Mouse (Mus musculus): ENCODE measurements around the gene Scn3a. TPM values are rescaled to one million over a fixed set of nuclear protein-coding genes. Genes with fewer than 3 reads are reported as not detected.
A peak's percentile ranks its signal among the peaks of the same experiment; 100 is the strongest.
"Not testable (repeated sequence)": the region's sequence is repeated elsewhere in the genome, so short reads cannot be mapped to it uniquely, and the experiment has no call there.

The Scn3a gene
- polyA plus RNA-seq, 1 experiment from 2014 or later: 66.5 TPM

DNA sequence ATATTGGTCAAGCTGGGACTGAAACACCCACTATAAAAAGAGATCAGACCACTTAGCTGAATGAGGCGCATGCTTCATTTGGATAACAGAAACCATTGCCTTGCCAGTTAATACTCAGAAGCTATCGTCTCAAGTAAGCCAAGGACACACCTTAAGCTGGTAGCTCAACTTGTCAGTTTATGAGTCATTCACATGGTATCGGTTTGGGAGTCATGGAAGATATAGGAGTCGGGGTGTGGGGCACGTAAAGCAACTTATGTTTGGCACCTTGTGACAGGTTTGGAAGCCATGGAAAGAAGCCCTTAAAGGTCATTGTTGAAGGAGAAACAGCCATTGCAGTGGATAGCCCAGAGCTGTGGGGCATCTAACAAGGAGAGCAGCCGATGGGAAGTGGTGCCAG lies 113.7 kb downstream of the Scn3a start:
- no peak overlapping the region for H3K9ac ChIP-seq
- H3K4me2 ChIP-seq (replicated peaks): no peak overlapping the region
- peaks cover 5% of the 10 kb centered on the region; the same call in 1 of the 2 replicates for H3K4me1 ChIP-seq (replicated peaks; ENCODE audit: control insufficient read depth, insufficient read depth, low read length)
- no peaks in the 10 kb centered on the region; the same call in none of the 2 replicates for H3K36me3 ChIP-seq (replicated peaks; ENCODE audit: control insufficient read depth, insufficient read depth)
- ATAC-seq (ENCODE audit: low FRiP score): no peak
- H3K27me3 ChIP-seq (ENCODE audit: control insufficient read depth, insufficient read depth, low read length): no peaks in the 10 kb centered on the region
- DNase-seq (ENCODE audit: low spot score): no peak
- H3K9me3 ChIP-seq (ENCODE audit: control insufficient read depth, low read length): no peaks in the 10 kb centered on the region
- H3K27ac ChIP-seq: no peak overlapping the region
- no peak overlapping the region for H3K4me3 ChIP-seq (replicated peaks; ENCODE audit: low read length)
- WGBS: 98% methylated on average over 6 of the region's 6 CpGs

DNA sequence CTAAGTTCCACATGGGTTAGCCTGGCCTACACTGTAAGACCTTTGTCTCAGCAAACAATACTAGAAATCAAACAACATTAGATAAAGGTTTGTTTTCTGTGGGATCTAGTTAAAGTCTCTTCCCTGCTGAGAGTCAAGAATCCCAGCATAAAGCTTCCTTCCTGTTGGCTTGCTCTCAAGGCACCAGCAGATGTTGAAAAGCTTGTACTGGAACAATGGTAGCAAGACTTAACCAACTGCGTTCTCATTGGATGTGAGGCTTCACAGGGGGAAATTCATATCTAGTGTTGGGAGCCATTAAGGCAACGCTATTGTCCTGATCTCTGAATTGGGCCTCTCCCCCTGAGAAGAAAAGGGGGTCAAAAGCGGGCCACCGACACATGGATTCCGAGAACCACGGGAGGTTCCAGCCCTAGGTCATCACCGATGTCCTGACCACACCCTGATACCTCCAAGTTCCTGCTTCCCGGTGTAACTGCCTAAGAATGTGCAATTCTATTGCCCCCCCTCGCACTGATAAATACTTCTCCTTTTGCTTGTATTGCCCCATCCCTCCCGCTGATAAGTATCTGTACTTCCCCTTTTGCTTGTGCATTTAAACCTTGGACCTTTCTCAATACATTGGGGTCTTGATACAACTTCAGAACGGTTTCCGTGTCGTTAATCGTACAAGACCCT lies 115.9 kb downstream of the Scn3a start:
- not testable (repeated sequence) for DNase-seq (ENCODE audit: low spot score); ATAC-seq (ENCODE audit: low FRiP score); H3K4me3 ChIP-seq (replicated peaks; ENCODE audit: low read length); H3K4me2 ChIP-seq (replicated peaks); H3K4me1 ChIP-seq (replicated peaks; ENCODE audit: control insufficient read depth, insufficient read depth, low read length); H3K27ac ChIP-seq; H3K9ac ChIP-seq; H3K9me3 ChIP-seq (ENCODE audit: control insufficient read depth, low read length); H3K36me3 ChIP-seq (replicated peaks; ENCODE audit: control insufficient read depth, insufficient read depth); H3K27me3 ChIP-seq (ENCODE audit: control insufficient read depth, insufficient read depth, low read length)
- 93% methylated on average over 13 of the region's 14 CpGs for WGBS

DNA sequence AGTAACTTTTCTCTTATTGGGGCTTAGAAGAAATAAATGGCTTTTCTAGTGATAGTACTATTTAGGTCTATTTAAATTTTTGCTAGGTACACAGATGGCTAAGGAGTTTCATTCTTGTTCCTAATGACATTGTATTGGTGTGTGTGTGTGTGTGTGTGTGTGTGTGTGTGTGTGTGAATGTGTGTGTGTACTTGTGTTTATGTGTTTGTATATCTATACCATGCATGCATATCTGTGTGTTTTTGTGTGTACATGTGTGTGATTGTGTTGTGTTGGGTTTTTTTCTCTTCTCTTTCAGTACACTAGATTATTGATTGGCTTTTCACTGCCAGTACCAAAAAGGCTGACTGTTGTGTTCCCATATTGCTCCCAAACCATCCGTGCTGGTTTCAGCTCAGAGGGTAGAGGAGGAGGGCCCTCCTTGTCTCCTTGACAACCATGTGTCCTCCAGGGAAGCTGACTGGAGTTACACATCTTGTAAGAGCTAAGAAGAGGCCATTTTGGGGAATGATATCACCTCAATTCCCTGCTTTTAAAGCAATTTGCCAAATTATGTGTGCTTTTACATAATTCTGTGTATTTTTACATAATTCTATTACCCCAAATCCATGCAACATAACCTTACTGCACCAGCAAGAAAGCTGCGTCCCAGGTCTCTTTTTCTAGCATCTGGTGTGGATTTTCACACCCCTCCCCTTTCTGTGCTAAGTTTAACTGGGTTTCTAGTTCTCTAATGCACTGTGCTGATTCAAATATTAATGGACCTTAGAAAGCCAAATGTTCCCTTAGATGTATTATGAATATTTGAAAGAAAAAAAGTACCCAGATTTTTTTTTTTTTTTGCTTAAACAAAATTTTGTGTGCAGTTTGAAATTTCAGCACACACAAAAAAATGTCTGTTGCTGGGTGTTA lies 116.7 kb downstream of the Scn3a start:
- no peaks in the 10 kb centered on the region for H3K27me3 ChIP-seq (ENCODE audit: control insufficient read depth, insufficient read depth, low read length)
- no peak overlapping the region for H3K9ac ChIP-seq
- DNase-seq (ENCODE audit: low spot score): peak; percentile 46
- H3K9me3 ChIP-seq (ENCODE audit: control insufficient read depth, low read length): no peaks in the 10 kb centered on the region
- H3K4me3 ChIP-seq (replicated peaks; ENCODE audit: low read length): no peak overlapping the region
- H3K36me3 ChIP-seq (replicated peaks; ENCODE audit: control insufficient read depth, insufficient read depth): no peaks in the 10 kb centered on the region
- no peak overlapping the region for H3K27ac ChIP-seq
- peak; percentile 82; the same call in 1 of the 2 replicates for ATAC-seq (ENCODE audit: low FRiP score)
- no peak overlapping the region for H3K4me2 ChIP-seq (replicated peaks)
- 37% methylated on average over 2 of the region's 2 CpGs for WGBS
- peaks cover 5% of the 10 kb centered on the region; the same call in 1 of the 2 replicates for H3K4me1 ChIP-seq (replicated peaks; ENCODE audit: control insufficient read depth, insufficient read depth, low read length)

DNA sequence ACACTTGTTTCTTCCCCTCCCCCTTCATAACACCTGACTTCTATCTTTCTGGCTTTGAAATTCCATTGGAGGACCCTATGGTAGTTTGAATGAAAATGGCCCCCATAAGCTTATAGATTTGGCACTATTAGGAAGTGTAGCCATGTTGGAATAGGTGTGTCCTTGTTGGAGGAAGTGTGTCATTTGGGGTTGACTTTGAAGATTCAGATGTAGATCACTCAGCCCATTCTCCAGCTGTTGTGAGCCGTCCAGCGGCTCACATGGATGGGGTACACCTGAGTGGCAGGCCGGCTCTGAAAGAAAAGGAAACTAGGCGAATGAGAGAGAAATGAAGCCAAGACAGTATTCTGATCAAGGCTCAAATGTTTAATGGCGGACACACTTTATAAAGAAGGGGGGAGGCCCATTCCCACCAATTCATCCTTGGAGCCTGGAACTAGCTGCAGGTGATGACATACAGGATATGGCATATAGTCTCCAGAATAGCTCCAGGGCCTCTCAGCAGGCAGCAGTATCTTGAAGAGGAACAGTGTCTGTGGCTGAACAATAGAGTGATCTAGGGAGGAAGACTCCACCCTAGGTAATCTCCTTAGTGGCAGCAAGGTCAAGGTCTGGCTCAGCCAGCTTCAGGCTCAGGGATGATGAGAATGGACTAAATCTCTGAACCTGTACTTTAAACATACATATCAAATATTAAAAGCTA lies 118.2 kb downstream of the Scn3a start:
- Histone ChIP-seq H3K4me3 (replicated peaks; ENCODE audit: low read length) (no peak overlapping the region), H3K27me3 (ENCODE audit: control insufficient read depth, insufficient read depth, low read length) (no peaks in the 10 kb centered on the region), H3K4me2 (replicated peaks) (no peak overlapping the region), H3K27ac (no peak overlapping the region), H3K9me3 (ENCODE audit: control insufficient read depth, low read length) (no peaks in the 10 kb centered on the region), H3K4me1 (replicated peaks; ENCODE audit: control insufficient read depth, insufficient read depth, low read length) (peaks cover 5% of the 10 kb centered on the region; the same call in 1 of the 2 replicates), H3K9ac (no peak overlapping the region), H3K36me3 (replicated peaks; ENCODE audit: control insufficient read depth, insufficient read depth) (no peaks in the 10 kb centered on the region)
- 90% methylated on average over 5 of the region's 5 CpGs for WGBS
- no peak for ATAC-seq (ENCODE audit: low FRiP score)
- DNase-seq (ENCODE audit: low spot score): no peak

DNA sequence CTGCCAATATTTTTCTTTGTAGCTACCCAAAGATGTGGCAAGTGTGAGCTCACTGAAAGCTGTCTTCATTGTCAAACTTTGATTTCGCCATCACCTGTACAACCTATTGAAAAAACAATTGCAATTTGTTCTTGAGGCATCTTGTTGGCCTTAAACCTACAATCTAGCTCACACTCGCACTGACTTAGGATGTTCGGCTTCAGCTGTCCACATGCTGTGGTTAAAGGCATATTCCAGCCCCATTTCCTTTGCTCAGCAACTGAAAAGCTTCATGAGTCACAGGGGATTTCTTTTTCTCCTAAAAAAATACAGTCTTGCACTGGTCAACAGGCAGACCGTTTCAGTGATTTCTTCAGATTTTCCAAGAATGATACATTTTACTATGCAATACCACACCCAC lies 124.3 kb downstream of the Scn3a start:
- no peak for ATAC-seq (ENCODE audit: low FRiP score)
- Histone ChIP-seq H3K4me1 (replicated peaks; ENCODE audit: control insufficient read depth, insufficient read depth, low read length) (peaks cover 9% of the 10 kb centered on the region), H3K27me3 (ENCODE audit: control insufficient read depth, insufficient read depth, low read length) (no peaks in the 10 kb centered on the region), H3K4me2 (replicated peaks) (no peak overlapping the region), H3K27ac (no peak overlapping the region), H3K9ac (no peak overlapping the region), H3K9me3 (ENCODE audit: control insufficient read depth, low read length) (no peaks in the 10 kb centered on the region), H3K4me3 (replicated peaks; ENCODE audit: low read length) (no peak overlapping the region), H3K36me3 (replicated peaks; ENCODE audit: control insufficient read depth, insufficient read depth) (no peaks in the 10 kb centered on the region)
- 86% methylated on average over 4 of the region's 4 CpGs for WGBS
- no peak for DNase-seq (ENCODE audit: low spot score)

DNA sequence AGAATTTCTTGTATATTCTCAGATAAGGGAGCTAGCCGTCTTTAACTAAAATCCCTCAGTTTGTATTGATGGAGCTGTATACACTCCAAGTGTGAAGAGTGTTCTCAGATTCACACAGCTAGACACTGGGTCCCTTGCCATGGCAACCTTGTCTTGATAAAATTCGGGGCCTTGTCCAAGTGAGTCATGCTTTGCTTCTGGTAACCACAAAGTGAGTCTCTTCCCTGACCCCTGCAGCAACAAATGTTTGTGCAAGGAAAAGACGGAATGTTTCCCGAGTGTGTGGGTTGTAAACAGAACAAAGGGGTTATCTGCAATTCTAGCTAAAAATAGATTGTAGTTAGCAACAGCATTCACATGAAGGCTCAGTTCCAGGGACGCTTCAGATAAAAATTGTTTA lies 125.9 kb downstream of the Scn3a start:
- DNase-seq (ENCODE audit: low spot score) (no peak), ATAC-seq (ENCODE audit: low FRiP score) (0 out of 2 replicates have a peak, but pooled peaks have one; percentile 21)
- H3K27me3 ChIP-seq (ENCODE audit: control insufficient read depth, insufficient read depth, low read length): no peaks in the 10 kb centered on the region
- no peaks in the 10 kb centered on the region for H3K9me3 ChIP-seq (ENCODE audit: control insufficient read depth, low read length)
- H3K4me3 ChIP-seq (replicated peaks; ENCODE audit: low read length): no peak overlapping the region
- H3K4me1 ChIP-seq (replicated peaks; ENCODE audit: control insufficient read depth, insufficient read depth, low read length): peaks cover 9% of the 10 kb centered on the region
- 0 out of 2 replicates have a peak overlapping the region, but pooled peaks have one; percentile 24 for H3K27ac ChIP-seq
- no peaks in the 10 kb centered on the region for H3K36me3 ChIP-seq (replicated peaks; ENCODE audit: control insufficient read depth, insufficient read depth)
- WGBS: 49% methylated on average over 5 of the region's 5 CpGs
- no peak overlapping the region for H3K9ac ChIP-seq
- H3K4me2 ChIP-seq (replicated peaks): no peak overlapping the region

DNA sequence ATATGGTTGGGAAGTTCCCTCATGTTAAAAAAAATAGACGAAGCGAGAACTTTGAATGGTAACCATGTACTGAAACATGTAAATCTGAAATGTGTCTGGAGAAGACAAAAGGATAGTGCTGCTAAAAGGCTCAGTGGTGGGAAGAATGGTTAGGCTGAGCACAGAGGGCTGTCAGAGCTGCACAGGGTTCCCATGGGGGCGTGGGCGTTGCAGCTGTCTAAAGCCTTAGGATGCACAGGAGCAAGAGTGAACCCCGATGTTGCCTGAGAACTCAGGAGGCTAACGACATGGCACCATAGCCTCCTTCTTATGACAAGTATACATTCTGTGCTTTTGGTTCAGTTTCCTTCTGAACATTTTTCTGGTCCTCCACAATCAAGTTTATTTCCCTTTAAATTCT lies 126.3 kb downstream of the Scn3a start:
- ATAC-seq (ENCODE audit: low FRiP score): no peak
- Histone ChIP-seq H3K9ac (no peak overlapping the region), H3K27me3 (ENCODE audit: control insufficient read depth, insufficient read depth, low read length) (no peaks in the 10 kb centered on the region), H3K27ac (no peak overlapping the region; the same call in 1 of the 2 replicates), H3K9me3 (ENCODE audit: control insufficient read depth, low read length) (no peaks in the 10 kb centered on the region), H3K4me3 (replicated peaks; ENCODE audit: low read length) (no peak overlapping the region), H3K36me3 (replicated peaks; ENCODE audit: control insufficient read depth, insufficient read depth) (no peaks in the 10 kb centered on the region), H3K4me1 (replicated peaks; ENCODE audit: control insufficient read depth, insufficient read depth, low read length) (peaks cover 9% of the 10 kb centered on the region), H3K4me2 (replicated peaks) (no peak overlapping the region)
- no peak for DNase-seq (ENCODE audit: low spot score)
- 50% methylated on average over 6 of the region's 6 CpGs for WGBS

DNA sequence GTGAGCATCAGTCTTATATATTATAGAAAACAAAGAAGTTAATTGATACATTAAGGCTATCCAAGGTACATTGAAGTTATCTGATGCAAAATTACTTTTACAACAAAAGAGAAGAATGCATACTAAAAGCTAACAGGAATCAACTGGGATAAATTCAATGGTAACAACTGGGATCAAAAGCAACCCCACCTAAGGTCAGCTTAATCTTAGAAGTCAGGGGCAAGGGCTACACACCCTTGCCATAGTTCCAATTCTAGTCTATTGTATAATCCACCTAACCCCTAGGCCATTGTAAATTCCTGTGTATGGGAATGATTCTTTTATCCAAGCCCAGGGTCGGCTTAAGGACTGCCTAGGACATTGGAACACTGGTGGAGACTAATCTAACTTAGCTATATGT lies 130.5 kb downstream of the Scn3a start:
- Histone ChIP-seq H3K9me3 (ENCODE audit: control insufficient read depth, low read length) (no peaks in the 10 kb centered on the region), H3K36me3 (replicated peaks; ENCODE audit: control insufficient read depth, insufficient read depth) (no peaks in the 10 kb centered on the region), H3K4me2 (replicated peaks) (no peak overlapping the region), H3K27ac (no peak overlapping the region), H3K9ac (no peak overlapping the region), H3K4me1 (replicated peaks; ENCODE audit: control insufficient read depth, insufficient read depth, low read length) (peaks cover 8% of the 10 kb centered on the region), H3K4me3 (replicated peaks; ENCODE audit: low read length) (no peak overlapping the region), H3K27me3 (ENCODE audit: control insufficient read depth, insufficient read depth, low read length) (no peaks in the 10 kb centered on the region)
- 71% methylated on average over 1 of the region's 1 CpGs for WGBS
- no peak for DNase-seq (ENCODE audit: low spot score)
- ATAC-seq (ENCODE audit: low FRiP score): no peak

DNA sequence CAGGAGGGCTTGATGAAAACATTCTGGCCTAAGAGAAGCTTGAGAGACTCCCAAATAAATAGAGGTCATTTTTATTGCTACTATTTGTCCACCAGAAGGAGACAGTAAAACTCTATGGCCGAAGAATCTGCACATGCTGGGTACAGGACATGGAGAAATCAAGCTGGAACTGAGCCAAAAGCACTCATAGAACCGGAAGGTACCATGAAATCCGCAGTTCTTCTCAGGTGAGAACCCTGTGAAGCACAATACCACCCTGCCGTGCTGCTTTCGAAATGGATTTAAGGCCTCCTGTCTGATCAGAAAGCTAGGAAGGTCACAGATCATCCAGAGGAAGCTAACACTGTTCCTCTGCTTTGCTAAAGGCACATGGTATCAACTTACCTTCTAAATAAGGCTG lies 143.9 kb downstream of the Scn3a start:
- DNase-seq (ENCODE audit: low spot score) (no peak), ATAC-seq (ENCODE audit: low FRiP score) (no peak)
- Histone ChIP-seq H3K36me3 (replicated peaks; ENCODE audit: control insufficient read depth, insufficient read depth) (no peaks in the 10 kb centered on the region), H3K27ac (no peak overlapping the region), H3K9me3 (ENCODE audit: control insufficient read depth, low read length) (no peaks in the 10 kb centered on the region), H3K4me3 (replicated peaks; ENCODE audit: low read length) (no peak overlapping the region), H3K4me1 (replicated peaks; ENCODE audit: control insufficient read depth, insufficient read depth, low read length) (peaks cover 6% of the 10 kb centered on the region; the same call in 1 of the 2 replicates), H3K27me3 (ENCODE audit: control insufficient read depth, insufficient read depth, low read length) (no peaks in the 10 kb centered on the region), H3K4me2 (replicated peaks) (no peak overlapping the region), H3K9ac (no peak overlapping the region)
- WGBS: 71% methylated on average over 5 of the region's 5 CpGs
